Mouse (Mus musculus) bone marrow macrophage, adult 2 months (primary cell): Measurements from ENCODE around the gene Itih2.

Experiments
- CTCF ChIP-seq: IDR thresholded peaks from 2 replicates; pipeline ENCODE4 v1.5.1; 2012; ENCODE audit warnings: low read depth, mild to moderate bottlenecking, low read length, moderate library complexity
- POLR2A ChIP-seq: IDR thresholded peaks from 2 replicates; pipeline ENCODE4 v1.6.1; 2012; ENCODE audit warnings: mild to moderate bottlenecking, low read depth, low read length, borderline replicate concordance

GRCm38 (mm10) chr2:10126122-10126521 lies 5.1 kb downstream of the Itih2 start:
- TF ChIP-seq POLR2A: no peak
- TF ChIP-seq CTCF: no peak
